Mouse (Mus musculus) spleen, adult 10 weeks (tissue): ENCODE data around the gene Mier2. TPM values are rescaled to one million over a fixed set of nuclear protein-coding genes. Genes with fewer than 3 reads are reported as not detected.

Experiments used
- polyA plus RNA-seq: library from polyadenylated mRNA; stranded (reverse); fragments of 350-450 nt; fragmentation: Illumina TruSeq; extraction: RNeasy Lipid Tissue Mini Kit (QIAGEN cat#74804); gene quantifications from one replicate; pipeline ENCODE4 v1.2.3, GENCODE M21; 2015; ENCODE audit warnings: low replicate concordance; ENCODE audit not compliant: insufficient read depth

Mier2 gene
- 11.8 TPM for polyA plus RNA-seq

GRCm38 (mm10) chr10:79554330-79555237 is at the start of gene Mier2:
Gene Mier2 (minus strand): TSS chr10:79555199.

GRCm38 (mm10) chr10:79587061-79587751 is 32.2 kb upstream of the Mier2 start, which contains the start of gene Theg:
Gene Theg (minus strand): TSS chr10:79587331.

GRCm38 (mm10) chr10:79533126-79533911 is 21.7 kb downstream of the Mier2 start, which contains the start of gene Plpp2:
Gene Plpp2 (minus strand): TSS chr10:79533796.

Other genes with a start within 250 kb of the Mier2 start
- not detected for gene Vmn2r82, start 198.7 kb downstream of the Mier2 start, polyA plus RNA-seq
- not detected for gene Vmn2r83, start 86.5 kb downstream of the Mier2 start, polyA plus RNA-seq
- gene Plpp2, start 21.4 kb downstream of the Mier2 start, polyA plus RNA-seq, result 3.2 TPM
- gene Theg, start 32.1 kb upstream of the Mier2 start, polyA plus RNA-seq, result not detected
- gene C2cd4c, start 58.8 kb upstream of the Mier2 start, polyA plus RNA-seq, result not detected
- 0.62 TPM for gene Shc2, start 82.7 kb upstream of the Mier2 start, polyA plus RNA-seq
- not detected for gene Odf3l2, start 90.5 kb upstream of the Mier2 start, polyA plus RNA-seq
- gene Madcam1, start 109.4 kb upstream of the Mier2 start, polyA plus RNA-seq, result 8.2 TPM
- 6.4 TPM for gene Tpgs1, start 114.2 kb upstream of the Mier2 start, polyA plus RNA-seq
- 43.0 TPM for gene Cdc34, start 127.0 kb upstream of the Mier2 start, polyA plus RNA-seq
- 1.5 TPM for gene Gzmm, start 133.8 kb upstream of the Mier2 start, polyA plus RNA-seq
- 159 TPM for gene Bsg, start 149.3 kb upstream of the Mier2 start, polyA plus RNA-seq
- not detected for gene Hcn2, start 161.4 kb upstream of the Mier2 start, polyA plus RNA-seq
- 16.0 TPM for gene Polrmt, start 191.4 kb upstream of the Mier2 start, polyA plus RNA-seq
- gene Fgf22, start 199.9 kb upstream of the Mier2 start, polyA plus RNA-seq, result not detected
- 5.5 TPM for gene Rnf126, start 211.8 kb upstream of the Mier2 start, polyA plus RNA-seq
- 1.2 TPM for gene Fstl3, start 222.1 kb upstream of the Mier2 start, polyA plus RNA-seq
- gene Prss57, start 235.8 kb upstream of the Mier2 start, polyA plus RNA-seq, result 0.25 TPM
- 3.1 TPM for gene Palm, start 238.4 kb upstream of the Mier2 start, polyA plus RNA-seq